Mouse (Mus musculus) urinary bladder, postnatal 25 days (tissue): Measurements from ENCODE around the gene Cenpa.
"Not testable (repeated sequence)": the region's sequence is repeated elsewhere in the genome, so short reads cannot be mapped to it uniquely, and the experiment has no call there.

Experiments used
- DNase-seq: peaks from one replicate; pipeline ENCODE4 v3.0.0; 2022; ENCODE audit warnings: low spot score

The Cenpa gene

DNA sequence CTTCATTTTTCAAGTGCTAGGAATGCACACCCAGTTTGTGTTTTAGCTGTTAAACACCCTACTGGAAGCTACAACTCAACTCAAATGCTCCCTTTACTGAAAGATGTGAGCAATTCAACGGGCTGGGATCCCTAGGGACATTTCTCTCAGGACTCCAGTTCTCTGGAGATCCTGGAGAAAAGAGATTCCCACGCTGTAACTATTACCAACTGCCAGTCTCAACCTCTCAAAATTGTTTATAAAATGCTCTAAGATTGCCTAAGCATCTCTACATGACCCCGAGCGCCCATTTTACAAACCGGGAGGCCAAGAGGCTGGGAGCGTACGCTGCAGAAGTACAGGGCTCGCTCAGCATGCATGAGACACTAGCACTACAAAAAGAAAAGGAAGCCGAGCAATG lies 19.2 kb upstream of the Cenpa start:
- DNase-seq = no peak

DNA sequence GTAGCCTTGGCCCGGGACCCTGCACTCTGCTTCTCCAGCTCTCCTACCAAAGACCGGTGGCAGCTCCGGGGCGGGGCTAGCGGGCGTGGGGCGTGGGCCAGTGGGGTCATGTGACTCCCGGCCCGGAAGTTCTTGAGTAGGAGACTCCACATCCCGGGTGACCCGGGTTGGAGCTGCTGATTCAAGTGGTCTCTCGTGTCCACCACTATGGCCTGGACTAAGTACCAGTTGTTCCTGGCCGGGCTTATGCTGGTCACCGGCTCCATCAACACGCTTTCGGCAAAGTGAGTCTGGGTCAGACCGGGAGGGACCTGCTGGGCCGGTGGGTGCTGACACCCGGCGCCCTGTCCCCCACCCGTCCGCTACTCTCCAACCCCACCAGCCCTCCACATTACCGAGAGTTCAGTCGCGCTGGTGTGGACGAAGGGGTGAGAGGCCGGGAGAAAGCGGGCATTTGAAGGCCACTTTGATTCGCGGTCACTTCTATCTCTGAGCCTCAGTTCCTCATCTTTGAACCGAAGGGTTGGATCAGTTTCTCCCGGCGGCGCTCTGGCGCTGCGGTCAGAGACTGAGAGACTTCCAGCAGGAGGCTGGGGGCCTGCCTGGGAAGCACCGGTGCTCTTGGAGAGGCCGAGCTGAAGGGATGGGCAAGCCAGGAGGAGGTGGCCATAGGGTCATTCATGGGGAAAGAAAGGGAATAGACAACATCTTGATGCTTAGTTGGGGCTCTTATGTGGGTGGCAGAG lies 18.6 kb upstream of the Cenpa start, which contains the start of gene Slc35f6:
TSS of gene Slc35f6 (plus strand) at position 119 of the 746 bp plus-strand sequence.
- DNase-seq = peak; percentile 92

DNA sequence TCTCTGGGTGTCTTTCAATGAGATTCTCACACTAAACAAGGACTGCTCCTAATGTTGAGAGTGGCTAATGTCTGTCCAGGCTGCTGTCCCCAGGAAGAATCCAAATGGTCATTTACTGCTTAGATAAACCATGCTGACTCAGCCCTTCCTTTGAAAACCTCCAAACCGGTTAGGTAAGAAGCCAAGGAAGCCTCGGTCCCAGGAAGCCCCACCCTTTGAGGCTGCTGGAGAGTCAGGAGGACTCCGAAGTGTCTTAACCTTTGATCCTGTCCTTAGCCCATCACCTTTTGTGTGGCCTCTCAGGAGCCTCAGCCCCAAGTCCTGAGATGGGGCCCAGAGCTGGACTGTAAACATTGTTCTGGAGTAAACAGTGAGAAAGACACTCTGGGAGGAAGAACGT lies 17.0 kb upstream of the Cenpa start:
- DNase-seq = no peak

DNA sequence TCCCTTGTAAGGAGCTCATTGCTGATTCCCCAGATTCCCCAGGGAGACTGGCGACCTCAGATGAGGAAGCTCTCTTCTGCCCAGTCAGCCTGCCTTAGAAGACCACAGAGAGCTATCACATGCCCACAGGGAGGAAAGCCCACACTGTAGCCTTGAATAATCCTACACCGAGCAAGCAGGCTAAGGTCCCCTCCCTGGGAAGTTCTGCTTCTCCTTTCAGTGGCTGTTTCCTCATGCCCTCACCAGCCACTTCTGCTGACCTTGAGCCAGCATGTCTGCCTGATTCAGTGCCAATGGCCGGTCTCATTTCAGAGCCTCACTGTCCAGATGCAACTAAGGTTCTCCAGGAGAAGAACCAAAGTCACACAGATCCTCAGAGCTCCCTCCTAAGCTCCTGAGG lies 15.8 kb upstream of the Cenpa start:
- DNase-seq = no peak

DNA sequence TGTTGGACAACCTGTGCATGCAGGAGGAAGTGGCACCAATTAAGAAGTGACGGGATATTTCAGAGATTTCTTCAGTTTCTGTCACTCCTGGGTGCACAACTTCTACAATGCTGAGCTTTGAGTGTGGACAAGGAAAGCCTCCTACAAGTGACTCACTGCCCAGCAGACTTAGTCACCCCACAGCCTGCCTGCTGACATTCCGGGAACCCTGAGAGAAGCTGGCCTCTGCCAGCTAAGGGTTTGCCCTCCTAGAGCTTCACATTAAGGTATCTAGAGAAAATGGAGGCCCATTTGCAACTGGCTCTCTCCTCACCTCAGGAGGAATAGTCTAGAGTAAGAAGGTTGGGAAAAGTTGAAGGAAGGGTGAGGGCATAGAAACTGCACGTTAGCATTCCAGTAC lies 15.0 kb upstream of the Cenpa start:
- DNase-seq = no peak

DNA sequence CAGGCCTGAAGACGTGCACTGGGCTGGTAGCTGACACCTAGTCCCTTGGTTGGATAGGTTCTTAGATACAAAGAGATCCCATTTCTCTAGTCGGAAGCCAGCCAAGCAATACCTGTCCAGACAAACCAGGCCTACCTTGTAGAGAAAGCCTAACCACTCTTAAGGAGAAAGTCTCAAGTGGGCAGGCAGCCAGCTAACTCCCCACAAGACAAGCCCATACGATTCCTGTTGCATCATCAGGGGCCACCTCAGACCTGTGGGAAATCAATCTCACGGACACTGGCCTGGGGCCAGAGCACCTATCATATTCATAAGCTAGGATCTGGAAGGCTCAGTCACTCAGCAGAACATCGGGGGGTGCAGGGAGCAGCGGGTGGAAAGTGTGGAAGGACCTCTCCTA lies 13.3 kb upstream of the Cenpa start:
- peak; percentile 68 for DNase-seq

DNA sequence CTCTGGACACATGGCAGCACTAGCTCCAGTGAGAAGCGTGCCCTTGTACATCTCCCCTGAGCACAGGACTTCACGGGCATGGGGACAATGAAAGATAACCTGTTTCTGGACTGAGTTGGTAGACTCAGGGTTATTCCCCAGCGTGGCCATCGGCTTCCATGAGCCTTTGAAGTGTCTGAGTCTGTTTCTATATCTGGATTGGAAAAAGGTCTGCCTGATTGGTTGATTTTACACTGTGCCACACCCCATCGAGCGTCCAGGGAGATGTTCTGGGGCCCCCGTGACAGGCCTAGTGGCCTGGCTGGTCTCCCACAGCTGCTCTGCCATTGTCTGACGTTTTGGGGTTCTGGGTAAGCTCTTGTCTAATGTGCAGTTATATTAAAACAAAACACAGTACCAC lies 11.5 kb upstream of the Cenpa start:
- no peak for DNase-seq

DNA sequence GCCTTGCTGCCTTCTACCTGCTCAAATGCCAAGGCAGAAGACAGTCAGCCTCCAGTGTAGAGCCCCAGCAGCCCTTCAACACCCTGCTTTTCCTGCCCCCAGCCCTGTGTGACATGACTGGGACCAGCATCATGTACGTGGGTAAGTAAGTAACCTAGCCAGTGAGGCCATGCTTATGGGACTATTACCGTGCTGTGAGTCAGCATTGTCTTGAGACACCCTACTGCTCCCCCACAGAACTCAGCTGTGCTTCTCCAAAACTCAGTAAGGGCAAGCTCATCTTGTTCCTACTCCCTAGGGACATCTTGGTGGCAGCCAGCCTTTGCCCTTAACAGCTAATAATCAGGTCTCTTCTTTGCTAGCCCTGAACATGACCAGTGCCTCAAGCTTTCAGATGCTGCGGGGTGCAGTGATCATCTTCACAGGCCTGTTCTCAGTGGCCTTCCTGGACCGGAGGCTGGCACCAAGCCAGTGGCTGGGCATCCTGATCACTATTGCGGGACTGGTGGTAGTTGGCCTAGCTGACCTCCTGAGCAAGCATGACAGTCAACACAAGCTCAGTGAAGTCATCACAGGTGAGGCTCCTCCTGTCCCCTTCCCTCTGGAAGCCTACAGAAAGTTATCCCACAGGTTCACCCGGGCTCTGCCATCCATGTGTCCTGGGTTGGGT lies 10.9 kb upstream of the Cenpa start:
- DNase-seq = no peak

DNA sequence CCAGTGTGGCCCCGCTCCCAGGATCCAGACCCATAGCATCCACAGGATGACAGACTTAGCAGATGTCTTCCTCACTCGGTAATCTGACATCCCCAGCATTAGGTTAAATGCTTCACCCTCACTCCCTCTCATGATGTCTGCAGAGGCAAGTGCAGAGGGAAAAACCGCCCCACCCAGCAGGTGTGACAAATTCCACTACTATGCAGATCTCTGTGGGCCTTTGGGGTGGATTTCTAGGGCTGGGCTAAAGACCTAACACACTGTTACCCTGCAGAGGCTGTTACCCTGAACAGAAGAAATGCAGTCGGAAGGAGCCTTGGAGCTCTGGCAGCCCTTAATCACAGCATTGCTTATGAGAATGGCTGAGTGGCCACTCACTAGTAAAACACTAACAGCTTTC lies 7.5 kb upstream of the Cenpa start:
- no peak for DNase-seq

DNA sequence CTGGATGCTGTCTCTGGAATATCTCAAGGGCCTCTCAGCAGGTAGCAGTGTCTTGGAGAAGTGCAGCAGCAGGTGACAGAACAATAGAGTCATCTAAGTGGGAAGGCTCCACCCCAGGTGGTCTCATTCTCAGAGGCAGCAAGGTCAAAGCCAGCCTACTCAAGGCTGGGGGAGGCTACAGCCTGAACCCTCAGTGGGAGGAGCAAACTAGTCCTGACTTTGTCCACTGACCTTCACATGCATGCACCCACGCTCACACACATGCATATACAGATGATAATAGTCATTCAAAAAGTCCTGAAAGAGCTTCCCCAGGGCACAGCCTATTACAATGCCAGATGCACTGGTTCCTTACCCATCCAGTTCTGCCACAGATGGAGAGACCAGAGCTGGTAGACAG lies 6.3 kb upstream of the Cenpa start:
- no peak for DNase-seq

DNA sequence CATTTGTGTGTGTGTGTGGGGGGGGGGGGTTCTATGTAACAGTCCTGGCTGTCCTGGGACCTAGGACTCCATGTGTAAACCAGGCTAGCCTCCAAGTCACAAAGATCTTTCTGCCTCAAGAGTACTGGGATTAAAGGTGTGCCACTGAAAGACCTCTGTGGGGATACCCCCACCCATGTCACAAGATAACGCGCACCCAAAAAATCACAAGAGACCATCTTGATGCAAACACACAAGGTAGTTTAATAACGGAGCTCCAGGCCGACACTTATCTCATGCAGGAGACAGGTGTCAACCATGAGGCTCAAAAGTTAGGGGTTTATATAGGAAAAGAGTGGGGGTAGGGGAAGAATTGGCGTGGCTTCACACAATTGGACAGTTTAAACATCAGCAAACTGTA lies 5.8 kb upstream of the Cenpa start:
- no peak for DNase-seq

DNA sequence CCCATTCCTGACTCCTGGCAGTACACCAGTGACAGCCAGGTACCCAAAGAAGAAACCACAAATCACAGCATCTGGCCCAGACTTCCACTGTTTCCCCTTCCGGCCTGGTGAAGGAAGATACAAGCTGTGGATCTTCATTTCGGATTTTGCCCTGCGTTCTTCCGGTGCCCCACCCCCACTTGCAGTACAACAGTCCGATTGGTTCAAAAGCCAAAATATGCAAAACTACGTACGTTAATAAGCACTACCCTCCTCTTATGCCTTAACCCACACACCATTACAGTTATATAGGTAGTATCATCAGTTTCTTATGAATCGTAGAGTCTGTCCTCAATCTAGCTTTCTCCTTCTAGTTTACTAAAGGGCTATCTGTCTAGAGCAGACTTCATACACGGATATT lies 1.2 kb upstream of the Cenpa start:
- DNase-seq = no peak

DNA sequence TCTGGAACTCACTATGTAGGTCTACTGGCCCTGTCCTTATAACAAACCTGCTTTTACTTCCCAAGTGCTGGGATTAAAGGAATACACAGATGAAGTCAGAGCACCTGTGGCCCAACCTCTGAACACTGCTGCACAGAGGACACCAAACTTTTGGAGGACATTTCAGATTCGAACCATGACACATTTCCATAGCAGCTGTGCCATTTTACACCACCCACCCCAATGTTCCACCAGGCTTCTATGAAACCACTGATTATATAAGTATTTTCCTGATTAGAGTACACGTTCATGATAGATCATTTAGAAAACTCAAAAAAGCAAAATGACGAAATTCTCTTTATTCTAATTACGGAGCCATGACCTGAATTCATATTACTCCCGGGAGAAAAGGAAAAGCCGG lies 609 bp upstream of the Cenpa start:
- no peak for DNase-seq

DNA sequence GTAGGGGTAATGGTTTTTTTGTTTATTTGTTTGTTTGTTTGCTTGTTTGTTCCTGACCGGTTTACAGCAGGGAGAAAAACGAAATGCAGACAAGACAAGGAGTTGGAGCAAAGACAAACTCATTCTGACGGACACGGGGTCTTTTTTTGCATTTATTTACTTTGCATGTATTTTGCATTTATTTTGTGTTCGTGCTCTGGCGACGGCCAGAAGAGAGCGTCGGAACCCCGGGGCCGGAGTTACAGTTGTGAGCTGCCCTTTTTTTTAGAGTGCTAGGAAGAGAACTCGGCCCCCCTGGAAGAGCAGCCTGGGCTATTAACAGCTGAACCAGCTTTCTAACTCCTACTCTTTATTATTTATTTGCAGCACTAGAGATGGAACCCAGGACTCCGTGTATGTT lies 638 bp downstream of the Cenpa start:
- no peak for DNase-seq

DNA sequence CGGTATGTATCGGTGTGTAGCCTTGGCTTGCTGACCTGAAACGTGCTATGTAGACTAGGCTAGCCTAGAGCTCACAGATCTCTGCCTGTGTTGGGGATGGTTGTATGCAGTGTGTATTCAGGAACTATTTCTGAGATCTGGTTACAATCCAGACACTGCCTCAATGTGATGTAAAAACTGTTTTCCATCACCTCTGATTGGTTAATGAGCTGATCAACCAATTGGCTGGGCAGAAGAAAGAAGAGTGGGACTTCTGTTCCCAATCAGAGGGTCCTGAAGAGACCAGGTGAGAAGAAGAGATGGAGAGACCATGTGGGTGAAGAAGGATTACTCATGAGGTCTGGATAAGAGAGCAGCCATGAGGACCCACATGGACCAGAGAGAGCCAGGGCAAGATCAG lies 1.1 kb downstream of the Cenpa start:
- DNase-seq = no peak

DNA sequence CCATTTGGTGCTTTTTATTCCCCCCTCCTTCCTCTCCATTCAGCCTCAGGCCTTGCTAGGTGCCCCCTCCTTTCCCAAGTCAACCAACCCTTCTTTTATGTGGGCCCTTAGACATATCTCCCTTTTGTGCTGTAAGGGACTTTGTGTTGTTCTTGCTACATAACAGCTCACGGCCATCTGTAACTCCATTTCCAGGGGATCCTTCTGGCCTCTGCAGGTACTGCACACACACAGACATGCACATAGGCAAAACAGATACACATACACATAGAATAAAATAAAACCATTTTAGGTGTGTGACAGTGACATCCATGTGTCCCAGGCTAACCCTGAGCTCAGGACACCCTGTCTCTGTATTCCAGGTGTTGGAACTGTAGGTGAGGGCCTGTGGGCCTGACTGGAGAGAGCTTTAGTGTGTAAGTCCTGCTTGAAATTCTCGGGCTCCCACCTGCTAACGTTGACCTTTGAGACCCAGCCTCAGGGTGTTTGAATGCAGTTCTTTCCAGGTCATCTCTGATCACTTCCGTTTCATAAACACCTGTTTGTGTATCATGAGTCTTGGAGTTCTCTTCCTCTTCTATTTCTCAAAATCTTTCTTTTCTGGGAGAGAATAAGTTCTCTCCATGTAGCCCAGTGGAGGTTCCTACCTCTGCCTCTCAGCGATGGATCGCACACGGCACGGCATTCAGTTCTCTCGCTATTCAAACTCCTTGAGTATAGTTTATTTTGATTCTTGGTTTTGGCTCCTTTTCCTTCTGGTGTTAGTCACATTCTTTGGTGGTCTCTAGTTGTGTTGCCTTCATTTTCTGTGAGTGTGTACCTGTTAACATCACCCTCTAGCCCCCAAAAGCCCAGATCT lies 2.3 kb downstream of the Cenpa start:
- DNase-seq = no peak

DNA sequence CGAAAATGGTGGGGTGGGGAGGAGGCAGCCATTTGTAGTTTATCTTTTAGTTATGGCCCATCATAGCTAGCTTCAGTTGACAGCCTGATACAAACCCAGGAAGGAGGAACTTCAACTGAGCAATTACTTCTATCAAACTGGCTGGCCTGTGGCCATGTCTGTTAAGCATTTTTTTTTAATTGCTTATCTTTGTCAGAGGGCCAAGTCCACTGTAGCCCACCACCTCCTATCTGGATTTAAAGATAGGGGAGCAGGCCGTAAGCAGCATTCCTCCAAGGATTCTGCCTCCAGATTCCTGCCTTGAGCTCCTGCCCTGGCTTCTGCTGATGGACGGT lies 2.9 kb downstream of the Cenpa start:
- DNase-seq = no peak

DNA sequence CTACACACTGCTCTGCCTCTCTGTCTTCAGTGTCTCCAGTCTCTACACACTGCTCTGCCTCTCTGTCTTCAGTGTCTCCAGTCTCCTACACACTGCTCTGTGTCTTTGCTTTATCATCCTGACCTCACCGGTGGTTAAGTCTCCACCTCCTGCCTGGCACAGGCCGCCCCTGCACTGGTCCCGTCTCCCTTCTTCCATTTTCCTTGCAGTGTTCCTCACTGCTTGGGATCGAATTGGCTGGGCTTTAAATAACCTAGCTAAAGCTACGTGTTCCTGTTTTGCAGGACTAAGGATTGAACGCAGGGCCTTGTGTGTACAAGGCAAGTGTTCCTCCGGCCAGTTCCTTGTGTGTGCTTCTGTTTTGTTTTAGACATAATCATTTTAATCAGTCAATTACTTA lies 3.5 kb downstream of the Cenpa start:
- no peak for DNase-seq

DNA sequence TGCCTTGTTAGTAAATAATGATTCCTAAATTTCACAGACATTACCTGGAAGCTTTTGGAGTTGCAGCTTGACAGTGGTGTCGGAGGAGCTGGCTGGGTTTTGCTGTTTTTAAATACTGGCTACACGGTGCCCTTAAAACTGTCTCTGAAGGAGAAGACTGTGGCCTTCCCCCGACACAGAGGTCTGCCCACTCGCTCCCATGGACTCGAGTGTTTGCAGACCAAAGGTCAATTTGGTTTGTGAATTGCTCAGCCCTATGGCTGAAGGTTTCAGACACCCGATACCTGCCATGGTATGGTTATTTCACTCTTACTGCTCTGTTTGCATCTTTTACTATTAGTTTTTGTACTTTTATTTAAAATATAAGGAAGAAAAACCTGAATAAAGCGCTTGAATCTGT lies 7.4 kb downstream of the Cenpa start:
- DNase-seq = no peak

DNA sequence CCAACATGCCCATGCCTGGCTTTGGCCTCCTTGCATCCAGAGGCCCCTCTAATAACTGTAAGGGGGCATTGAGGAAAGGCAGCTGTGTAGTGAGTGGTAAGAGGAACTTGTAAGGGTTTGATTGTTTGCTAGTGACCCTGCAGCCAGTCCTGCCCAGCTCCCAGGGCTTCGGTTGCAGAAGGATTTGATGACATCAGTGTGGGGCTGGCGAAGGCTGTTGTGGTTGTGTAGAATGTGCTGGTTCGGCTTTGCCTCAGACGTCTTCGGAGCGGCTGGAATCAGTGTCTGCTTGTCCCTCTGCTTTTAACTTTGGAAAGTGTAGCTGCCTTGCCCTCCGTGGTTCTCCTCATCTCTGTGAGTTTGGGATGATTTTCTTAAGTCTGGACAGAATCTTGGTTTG lies 10.2 kb downstream of the Cenpa start:
- DNase-seq = no peak

DNA sequence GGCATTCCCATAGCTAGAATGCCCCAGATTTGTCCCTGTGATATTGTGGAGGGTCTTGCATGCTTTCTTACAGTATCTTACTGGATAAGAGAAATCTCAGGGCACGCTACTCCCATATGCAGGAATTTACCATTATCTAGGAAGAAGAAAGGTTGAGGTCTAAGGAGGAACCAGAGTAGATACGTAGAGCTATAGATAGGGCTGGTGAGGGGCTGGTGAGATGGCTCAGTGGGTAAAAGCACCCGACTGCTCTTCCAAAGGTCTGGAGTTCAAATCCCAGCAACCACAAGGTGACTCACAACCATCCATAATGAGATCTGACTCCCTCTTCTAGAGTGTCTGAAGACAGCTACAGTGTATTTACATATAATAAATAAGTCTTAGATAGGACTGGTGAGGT lies 11.5 kb downstream of the Cenpa start:
- not testable (repeated sequence) for DNase-seq

DNA sequence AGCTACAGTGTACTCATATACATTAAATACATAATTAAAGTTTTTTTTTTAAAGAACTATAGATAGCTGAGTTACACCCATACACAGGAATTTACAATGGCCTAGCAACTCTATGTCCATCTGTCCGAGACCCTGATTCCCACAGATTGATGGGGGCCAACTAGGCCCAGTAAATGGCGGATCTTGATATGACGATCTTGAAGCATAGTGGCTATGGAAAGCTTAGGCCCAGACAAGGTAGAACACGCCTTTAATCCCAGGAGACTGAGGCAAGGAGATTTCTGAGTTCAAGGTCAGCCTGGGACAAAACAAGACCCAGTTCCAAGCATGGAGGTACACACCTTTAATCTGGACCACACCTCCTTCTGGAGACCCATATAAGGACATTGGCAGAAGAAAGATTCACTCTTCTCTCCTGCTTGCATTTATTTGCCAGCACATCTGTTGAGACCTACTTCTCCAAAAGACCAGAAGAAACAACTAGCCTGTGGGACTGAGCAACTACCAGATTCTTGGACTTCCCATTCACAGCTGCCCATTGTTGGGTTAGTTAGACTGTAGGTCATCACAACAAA lies 12.2 kb downstream of the Cenpa start:
- DNase-seq = no peak

DNA sequence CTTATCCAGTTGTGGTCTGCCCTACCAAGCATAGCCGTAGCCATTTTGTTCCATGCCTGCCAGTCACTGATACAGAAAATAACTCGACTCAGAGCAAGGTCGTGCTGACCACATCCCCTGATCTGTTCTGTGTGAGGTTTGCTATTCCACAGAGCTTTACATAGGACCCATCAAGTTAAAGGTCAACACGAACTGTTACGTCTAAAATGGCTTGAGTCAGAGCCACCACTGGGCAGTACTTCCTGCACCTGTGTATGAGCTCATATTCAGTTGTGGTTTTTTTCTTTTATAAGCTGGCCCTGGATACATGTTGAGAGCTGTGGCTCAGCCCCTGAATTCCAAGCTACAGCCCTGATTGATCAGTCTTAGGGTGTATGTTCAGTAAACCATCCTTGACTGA lies 13.0 kb downstream of the Cenpa start:
- DNase-seq = no peak
